Mouse (Mus musculus): ENCODE data around the gene Mov10l1. TPM values are rescaled to one million over a fixed set of nuclear protein-coding genes. Genes with fewer than 3 reads are reported as not detected.

The Mov10l1 gene
- polyA plus RNA-seq, 1 experiment from 2014 or later = not detected

DNA sequence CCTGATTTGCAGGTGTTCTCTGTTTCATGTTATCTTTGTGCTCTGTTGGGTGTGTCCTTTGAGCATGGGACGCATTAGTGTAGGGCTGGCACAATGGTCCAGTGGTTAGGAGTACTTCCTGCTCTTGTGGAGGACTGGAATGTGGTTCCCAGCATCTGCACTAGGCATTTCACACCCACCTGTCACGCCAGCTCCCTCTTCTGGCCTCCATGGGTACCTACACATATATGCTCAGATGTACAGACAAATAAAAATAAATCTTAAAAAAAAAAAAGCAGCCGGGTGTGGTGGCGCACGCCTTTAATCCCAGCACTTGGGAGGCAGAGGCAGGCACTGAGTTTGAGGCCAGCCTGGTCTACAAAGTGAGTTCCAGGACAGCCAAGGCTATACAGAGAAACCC, 61.7 kb downstream of the Mov10l1 start:
- H3K9ac ChIP-seq (replicated peaks) = no peak overlapping the region
- ATAC-seq (replicated peaks) = no peak
- no peak overlapping the region for H3K27ac ChIP-seq (replicated peaks)
- no peaks in the 10 kb centered on the region for H3K4me1 ChIP-seq
- H3K4me3 ChIP-seq = no peak overlapping the region
- H3K4me2 ChIP-seq (replicated peaks) = no peak overlapping the region
- no peaks in the 10 kb centered on the region for H3K27me3 ChIP-seq
- no peaks in the 10 kb centered on the region for H3K36me3 ChIP-seq
- 77% methylated on average over 5 of the region's 5 CpGs for WGBS
- H3K9me3 ChIP-seq = no peaks in the 10 kb centered on the region

DNA sequence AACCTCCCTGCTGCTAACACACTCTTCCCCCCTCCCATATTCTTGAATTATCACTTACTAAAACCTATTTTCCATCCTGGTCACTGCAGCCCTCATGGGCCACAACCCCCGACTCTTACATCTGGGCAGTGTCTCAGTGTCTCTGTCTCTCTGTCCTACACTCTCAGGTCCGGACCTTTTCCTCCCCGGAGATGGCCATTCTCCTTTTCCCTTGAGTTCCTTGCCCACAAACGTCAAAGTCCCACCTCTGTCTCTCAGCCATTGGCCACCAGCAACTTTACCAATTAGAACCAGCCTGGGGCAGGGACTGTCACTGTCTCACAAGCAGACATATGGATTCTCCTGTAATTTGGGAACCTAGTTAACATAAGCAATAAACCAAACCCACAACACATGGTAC, 63.6 kb downstream of the Mov10l1 start:
- no peak for ATAC-seq (replicated peaks)
- no peak overlapping the region for H3K9ac ChIP-seq (replicated peaks)
- no peaks in the 10 kb centered on the region for H3K36me3 ChIP-seq
- no peaks in the 10 kb centered on the region for H3K4me1 ChIP-seq
- no peak overlapping the region for H3K27ac ChIP-seq (replicated peaks)
- H3K9me3 ChIP-seq = no peaks in the 10 kb centered on the region
- H3K4me2 ChIP-seq (replicated peaks) = no peak overlapping the region
- WGBS = 75% methylated on average over 4 of the region's 4 CpGs
- no peaks in the 10 kb centered on the region for H3K27me3 ChIP-seq
- no peak overlapping the region for H3K4me3 ChIP-seq

DNA sequence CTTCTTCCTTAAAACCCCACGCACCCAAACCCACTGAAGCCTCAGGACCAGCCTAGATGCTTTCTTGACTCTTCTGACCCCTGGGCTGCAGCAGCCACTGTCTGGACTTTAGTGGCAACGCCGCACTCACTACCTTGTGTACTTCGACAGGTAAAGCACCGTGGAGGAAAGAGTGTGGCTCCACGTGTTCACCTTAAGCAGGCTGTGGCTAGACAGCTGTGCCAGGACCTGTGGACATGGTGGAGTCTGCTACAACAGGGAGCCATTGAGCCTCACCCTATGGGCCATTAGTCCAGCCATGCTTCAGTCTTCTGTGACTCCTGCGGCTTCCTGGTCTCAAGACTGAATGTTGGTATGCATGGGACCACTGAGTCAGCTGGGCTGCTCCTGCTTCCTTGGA, 72.0 kb downstream of the Mov10l1 start:
- H3K4me1 ChIP-seq = peaks cover 7% of the 10 kb centered on the region
- H3K36me3 ChIP-seq = no peaks in the 10 kb centered on the region
- no peak overlapping the region for H3K4me2 ChIP-seq (replicated peaks)
- no peak for ATAC-seq (replicated peaks)
- H3K27ac ChIP-seq (replicated peaks) = no peak overlapping the region
- 92% methylated on average over 7 of the region's 7 CpGs for WGBS
- H3K27me3 ChIP-seq = no peaks in the 10 kb centered on the region
- no peak overlapping the region for H3K9ac ChIP-seq (replicated peaks)
- no peak overlapping the region for H3K4me3 ChIP-seq
- H3K9me3 ChIP-seq = no peaks in the 10 kb centered on the region

DNA sequence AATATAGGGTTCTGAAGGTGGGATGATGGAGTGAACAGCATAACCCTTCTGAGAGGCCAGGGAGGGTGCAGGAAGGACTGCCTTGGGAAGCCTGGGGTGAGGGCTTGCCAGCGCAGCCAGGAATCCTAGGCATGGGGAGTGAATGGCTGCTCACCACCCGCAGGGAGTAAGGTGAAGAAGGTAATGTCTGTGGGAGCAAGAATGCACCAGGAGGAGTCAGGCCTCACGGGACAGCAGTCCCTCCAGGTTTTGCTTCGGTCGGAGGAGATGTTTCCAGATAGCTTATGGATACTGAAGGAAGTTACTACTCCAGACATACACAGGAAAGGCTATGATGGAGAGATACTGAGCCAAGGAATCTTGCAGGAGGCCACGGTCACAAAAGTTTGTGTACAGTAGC, 76.0 kb downstream of the Mov10l1 start:
- Histone ChIP-seq H3K4me1 (peaks cover 22% of the 10 kb centered on the region), H3K4me2 (replicated peaks) (peak overlapping the region; percentile 95), H3K9ac (replicated peaks) (no peak overlapping the region), H3K4me3 (peak overlapping the region; percentile 69), H3K27ac (replicated peaks) (no peak overlapping the region), H3K36me3 (no peaks in the 10 kb centered on the region), H3K9me3 (no peaks in the 10 kb centered on the region), H3K27me3 (no peaks in the 10 kb centered on the region)
- WGBS = 40% methylated on average over 6 of the region's 6 CpGs
- ATAC-seq (replicated peaks) = no peak

DNA sequence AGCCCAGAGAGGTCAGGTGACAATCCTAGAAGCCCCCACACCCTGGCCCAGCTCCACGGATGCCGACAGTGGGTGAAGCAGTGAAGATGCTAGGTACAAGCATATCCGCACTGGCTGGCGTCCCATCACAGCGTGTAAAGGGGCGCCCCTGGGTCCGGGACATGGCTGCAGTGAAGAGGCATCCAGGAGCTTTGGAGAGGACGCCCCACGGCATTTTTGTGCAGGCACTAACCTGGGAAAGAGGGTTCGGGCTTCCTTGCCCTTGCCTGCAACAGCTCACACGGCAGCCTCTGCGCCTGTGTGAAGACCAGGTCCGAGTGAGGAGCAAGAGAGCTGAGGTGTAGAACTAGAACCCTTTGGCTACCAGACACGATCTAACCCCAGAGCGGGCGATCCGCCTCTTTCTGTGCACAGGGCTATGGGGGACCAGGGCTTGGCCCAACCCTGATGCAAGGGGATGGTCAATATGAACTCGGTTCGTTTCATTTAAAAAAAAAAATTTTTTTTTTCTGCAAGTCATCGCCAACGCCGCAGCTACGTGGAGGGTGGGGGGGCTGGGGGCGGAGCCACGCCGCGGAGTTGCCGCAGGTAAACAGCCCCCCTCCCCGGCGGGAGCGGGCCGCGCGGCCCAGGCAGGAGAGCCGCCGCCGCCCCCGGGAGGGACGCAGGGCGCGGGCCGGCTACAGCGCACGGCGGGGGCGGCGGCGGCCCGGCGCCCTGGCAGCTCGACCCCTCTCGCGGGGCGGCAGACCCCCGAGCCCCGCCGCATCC, 76.6 kb downstream of the Mov10l1 start, which contains the start of gene Panx2:
Gene Panx2, plus strand, starts transcription at position 574 of the 771 bp plus-strand sequence.
- Histone ChIP-seq H3K4me1 (peaks cover 22% of the 10 kb centered on the region), H3K9ac (replicated peaks) (peak within 1 kb of the TSS; percentile 84), H3K4me2 (replicated peaks) (peak within 1 kb of the TSS; percentile 95), H3K27me3 (no peaks in the 10 kb centered on the region), H3K4me3 (peak within 1 kb of the TSS; percentile 69), H3K27ac (replicated peaks) (peak within 1 kb of the TSS; percentile 34), H3K36me3 (no peaks in the 10 kb centered on the region), H3K9me3 (no peaks in the 10 kb centered on the region)
- WGBS = under 1% methylated on average over 32 of the region's 57 CpGs
- ATAC-seq (replicated peaks) = peak; percentile 75

DNA sequence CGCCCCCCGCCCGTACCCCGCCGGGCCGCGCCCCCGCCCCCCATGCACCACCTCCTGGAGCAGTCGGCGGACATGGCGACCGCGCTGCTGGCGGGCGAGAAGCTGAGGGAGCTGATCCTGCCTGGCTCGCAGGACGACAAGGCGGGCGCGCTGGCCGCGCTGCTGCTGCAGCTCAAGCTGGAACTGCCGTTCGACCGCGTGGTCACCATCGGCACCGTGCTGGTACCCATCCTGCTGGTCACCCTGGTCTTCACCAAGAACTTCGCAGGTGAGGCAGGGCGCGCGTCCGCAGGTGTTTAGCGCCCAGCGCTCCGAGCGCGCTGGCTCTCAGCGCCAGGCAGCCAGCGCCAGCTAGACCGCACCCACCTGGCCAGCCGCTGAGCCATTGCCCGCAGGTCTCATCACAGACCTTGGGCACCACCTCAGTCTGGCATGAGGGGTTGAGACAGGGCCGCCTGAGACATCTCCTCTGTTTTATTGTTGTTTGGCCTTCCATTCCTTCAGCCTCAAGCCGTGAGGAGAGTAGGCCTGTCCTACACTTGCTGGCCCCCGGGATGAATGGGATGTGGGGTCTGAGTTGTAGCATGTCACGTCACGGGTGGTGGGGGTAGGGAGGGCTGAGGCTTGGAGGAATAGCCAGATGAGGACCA, 77.4 kb downstream of the Mov10l1 start:
- Histone ChIP-seq H3K27me3 (no peaks in the 10 kb centered on the region), H3K9me3 (no peaks in the 10 kb centered on the region), H3K9ac (replicated peaks) (peak overlapping the region; percentile 84), H3K36me3 (no peaks in the 10 kb centered on the region), H3K4me1 (peaks cover 22% of the 10 kb centered on the region), H3K27ac (replicated peaks) (peak overlapping the region; percentile 34; the same call in 1 of the 2 replicates), H3K4me2 (replicated peaks) (peak overlapping the region; percentile 95), H3K4me3 (peak overlapping the region; percentile 69)
- WGBS = under 1% methylated on average over 45 of the region's 48 CpGs
- peak; percentile 27; the same call in 1 of the 2 replicates for ATAC-seq (replicated peaks)

DNA sequence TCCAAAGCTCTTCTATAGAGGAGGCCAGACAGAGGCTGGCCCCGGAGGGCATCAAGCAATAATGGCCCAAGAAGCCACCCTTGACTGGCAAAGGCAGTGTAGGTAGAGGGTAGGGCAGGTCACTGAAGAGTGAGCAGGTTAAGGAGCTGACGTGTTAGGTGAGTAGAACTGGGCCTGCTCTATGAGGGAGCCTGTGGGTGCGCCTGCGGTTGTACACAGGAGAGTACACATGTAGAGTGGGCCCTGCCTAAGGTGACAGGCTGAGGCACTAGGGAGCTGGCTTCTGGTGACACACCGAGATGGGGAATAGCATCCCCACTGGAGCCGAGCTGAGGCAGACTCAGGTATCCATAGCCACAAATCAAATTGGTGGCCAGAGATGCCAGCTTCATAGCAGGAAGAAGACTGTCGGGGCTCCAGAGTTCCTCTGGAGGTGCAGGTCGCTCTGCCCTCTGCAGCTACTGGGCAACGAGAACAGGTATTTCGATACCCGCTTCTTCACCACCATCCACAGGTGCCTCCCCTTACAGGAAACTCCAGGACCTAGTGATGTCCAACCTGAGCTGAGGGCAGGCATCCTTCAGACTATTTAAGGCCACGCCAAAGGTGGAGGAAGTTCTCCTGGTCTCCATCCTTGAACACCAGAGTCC, 78.2 kb downstream of the Mov10l1 start:
- ATAC-seq (replicated peaks) = no peak
- no peaks in the 10 kb centered on the region for H3K27me3 ChIP-seq
- WGBS = 88% methylated on average over 12 of the region's 12 CpGs
- H3K4me1 ChIP-seq = peaks cover 22% of the 10 kb centered on the region
- H3K4me2 ChIP-seq (replicated peaks) = peak overlapping the region; percentile 95
- no peak overlapping the region for H3K27ac ChIP-seq (replicated peaks)
- H3K9me3 ChIP-seq = no peaks in the 10 kb centered on the region
- H3K4me3 ChIP-seq = peak overlapping the region; percentile 69
- H3K36me3 ChIP-seq = no peaks in the 10 kb centered on the region
- peak overlapping the region; percentile 84 for H3K9ac ChIP-seq (replicated peaks)

DNA sequence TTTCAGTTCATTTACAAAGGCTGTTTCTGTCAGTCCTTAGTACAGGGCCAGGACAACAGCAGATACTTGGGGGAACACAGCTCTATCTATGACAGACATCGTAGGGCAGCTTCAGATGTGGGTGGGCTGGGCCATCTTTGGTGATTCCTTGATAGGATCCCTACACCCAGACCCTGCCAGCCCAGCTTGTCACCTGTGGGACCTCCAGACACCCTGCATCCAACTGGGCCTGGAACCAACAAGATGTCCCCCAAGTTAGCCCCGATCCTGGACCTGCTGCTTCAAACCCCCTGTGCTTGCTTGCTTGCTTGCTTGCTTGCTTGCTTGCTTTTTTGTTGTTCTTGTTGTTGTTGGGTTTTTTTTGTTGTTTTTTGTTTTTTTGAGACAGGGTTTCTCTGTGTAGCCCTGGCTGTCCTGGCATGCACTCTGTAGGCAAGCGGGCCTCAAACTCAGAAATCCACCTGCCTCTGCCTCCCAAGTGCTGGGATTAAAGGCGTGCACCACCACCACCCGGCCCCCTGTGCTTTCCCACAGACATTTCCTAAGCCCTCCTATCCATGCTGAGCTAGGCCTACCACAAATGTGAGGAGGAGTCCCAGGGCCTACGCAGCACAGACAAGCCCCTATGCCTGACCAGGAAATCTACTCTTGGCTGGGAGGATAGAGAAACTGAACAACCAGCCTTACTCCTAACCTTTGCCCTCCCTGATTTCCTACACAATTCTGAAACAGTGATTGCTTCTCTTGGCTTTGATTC, 79.2 kb downstream of the Mov10l1 start:
- 90% methylated on average over 6 of the region's 6 CpGs for whole genome bisulfite sequencing
- peaks cover 22% of the 10 kb centered on the region for H3K4me1 ChIP-seq
- no peaks in the 10 kb centered on the region for H3K9me3 ChIP-seq
- H3K27me3 ChIP-seq = peaks cover 5% of the 10 kb centered on the region; the same call in 1 of the 2 replicates
- H3K4me3 ChIP-seq = no peak overlapping the region
- ATAC-seq (replicated peaks) = no peak
- H3K36me3 ChIP-seq = no peaks in the 10 kb centered on the region
- no peak overlapping the region for H3K4me2 ChIP-seq (replicated peaks)
- H3K27ac ChIP-seq (replicated peaks) = no peak overlapping the region
- no peak overlapping the region for H3K9ac ChIP-seq (replicated peaks)

DNA sequence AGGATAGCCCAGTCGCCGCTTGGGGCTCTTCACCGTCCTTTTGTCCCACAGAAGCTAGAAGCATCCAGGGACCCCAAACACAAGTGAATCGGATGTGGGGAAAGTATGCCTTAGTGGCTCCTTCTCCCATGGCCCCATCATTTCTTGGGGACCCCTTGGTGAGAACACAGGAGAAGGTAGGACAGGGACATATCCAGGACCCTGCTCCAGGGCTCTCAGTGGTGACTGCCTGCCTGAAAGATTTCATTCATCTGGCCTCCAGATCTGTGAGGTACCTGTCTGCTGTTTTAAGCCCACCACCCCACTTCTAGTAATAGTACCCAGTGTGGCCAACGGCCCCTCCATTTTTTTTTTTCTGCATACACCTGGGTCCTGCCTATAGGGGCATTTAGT, 79.8 kb downstream of the Mov10l1 start:
- Histone ChIP-seq H3K4me3 (no peak overlapping the region), H3K4me1 (peaks cover 22% of the 10 kb centered on the region), H3K27ac (replicated peaks) (no peak overlapping the region), H3K9me3 (no peaks in the 10 kb centered on the region), H3K4me2 (replicated peaks) (no peak overlapping the region), H3K27me3 (peaks cover 8% of the 10 kb centered on the region; the same call in 1 of the 2 replicates), H3K36me3 (no peaks in the 10 kb centered on the region), H3K9ac (replicated peaks) (no peak overlapping the region)
- no peak for ATAC-seq (replicated peaks)
- 88% methylated on average over 5 of the region's 5 CpGs for WGBS

DNA sequence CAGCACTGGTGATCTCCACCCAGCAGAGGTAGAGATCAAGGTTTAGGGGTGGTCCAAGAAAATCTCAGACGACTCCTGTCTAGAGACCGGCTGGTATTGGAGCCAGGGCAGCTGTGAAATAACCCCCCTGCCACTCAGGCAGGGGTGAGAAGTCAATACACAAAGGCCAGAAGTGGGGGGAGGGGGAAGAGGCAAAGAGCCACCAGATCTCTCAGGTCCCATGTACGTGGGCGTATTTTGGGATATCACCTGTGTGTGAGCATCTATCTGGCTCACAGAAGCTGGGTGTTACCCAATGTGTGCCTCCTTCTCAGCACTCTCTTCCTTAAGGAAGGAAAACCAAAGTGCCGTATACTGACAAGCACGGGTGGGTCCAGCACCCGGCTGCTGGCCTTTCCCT, 80.3 kb downstream of the Mov10l1 start:
- Histone ChIP-seq H3K27ac (replicated peaks) (no peak overlapping the region), H3K36me3 (peaks cover 2% of the 10 kb centered on the region; the same call in 1 of the 2 replicates), H3K9ac (replicated peaks) (no peak overlapping the region), H3K27me3 (peaks cover 13% of the 10 kb centered on the region; the same call in 1 of the 2 replicates), H3K4me2 (replicated peaks) (no peak overlapping the region), H3K9me3 (no peaks in the 10 kb centered on the region), H3K4me1 (peaks cover 22% of the 10 kb centered on the region), H3K4me3 (no peak overlapping the region)
- no peak for ATAC-seq (replicated peaks)
- WGBS = 86% methylated on average over 7 of the region's 7 CpGs

DNA sequence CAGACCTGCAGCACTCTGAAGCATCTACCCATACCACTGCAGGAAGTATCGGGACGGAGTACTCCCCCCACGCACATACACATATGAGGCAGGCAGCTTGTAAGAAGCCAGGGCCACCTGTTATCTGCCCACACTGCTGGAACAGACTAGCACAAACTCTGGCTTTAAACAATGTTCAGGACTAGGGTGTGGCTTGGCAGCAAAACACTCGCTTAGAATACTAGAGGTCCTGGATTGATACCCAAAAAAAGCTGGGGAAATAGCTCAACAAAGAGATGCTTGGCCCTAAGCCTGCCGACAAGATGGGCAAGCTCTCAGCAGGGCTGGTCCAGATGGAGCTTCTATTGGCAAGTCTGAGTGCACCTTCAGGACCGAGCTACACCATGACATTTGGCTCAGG, 80.8 kb downstream of the Mov10l1 start:
- peaks cover 17% of the 10 kb centered on the region; the same call in 1 of the 2 replicates for H3K27me3 ChIP-seq
- no peak overlapping the region for H3K4me2 ChIP-seq (replicated peaks)
- H3K9me3 ChIP-seq = no peaks in the 10 kb centered on the region
- H3K4me1 ChIP-seq = peaks cover 22% of the 10 kb centered on the region
- H3K9ac ChIP-seq (replicated peaks) = no peak overlapping the region
- peaks cover 3% of the 10 kb centered on the region; the same call in 1 of the 2 replicates for H3K36me3 ChIP-seq
- WGBS = 70% methylated on average over 6 of the region's 6 CpGs
- ATAC-seq (replicated peaks) = no peak
- H3K4me3 ChIP-seq = no peak overlapping the region
- no peak overlapping the region for H3K27ac ChIP-seq (replicated peaks)
